Mouse (Mus musculus) skeletal muscle tissue, adult 2 months (tissue): ENCODE measurements around the gene Prm3.

Experiments
- DNase-seq: peaks from one replicate; pipeline ENCODE4 v3.0.0-alpha.2; 2012; ENCODE audit warnings: low read depth, low spot score

Gene Prm3

GRCm38 (mm10) chr16:10790702-10791101 lies at the start of gene Prm3:
Gene Prm3 (minus strand): TSS chr16:10790914.
- no peak for DNase-seq

- DNase-seq: no peak
Measured at GRCm38 (mm10) chr16:10840018-10840417, 49.3 kb upstream of the Prm3 start.

- no peak for DNase-seq
Measured at GRCm38 (mm10) chr16:10838487-10839245, 48.0 kb upstream of the Prm3 start.

GRCm38 (mm10) chr16:10837903-10838302 lies 47.2 kb upstream of the Prm3 start:
- no peak for DNase-seq

GRCm38 (mm10) chr16:10837250-10837649 lies 46.5 kb upstream of the Prm3 start:
- DNase-seq: no peak

GRCm38 (mm10) chr16:10836388-10836787 lies 45.7 kb upstream of the Prm3 start:
- no peak for DNase-seq

- DNase-seq: peak; percentile 69
Measured at GRCm38 (mm10) chr16:10834911-10835587, 44.3 kb upstream of the Prm3 start, which contains the start of gene Rmi2. Gene Rmi2 (plus strand): TSS chr16:10835059.

GRCm38 (mm10) chr16:10834542-10834910 lies 43.8 kb upstream of the Prm3 start:
- no peak for DNase-seq

- no peak for DNase-seq
Measured at GRCm38 (mm10) chr16:10828461-10828805, 37.7 kb upstream of the Prm3 start.

GRCm38 (mm10) chr16:10827766-10828460 lies 37.2 kb upstream of the Prm3 start:
- DNase-seq: no peak

- DNase-seq: no peak
Measured at GRCm38 (mm10) chr16:10827269-10827668, 36.6 kb upstream of the Prm3 start.

- no peak for DNase-seq
Measured at GRCm38 (mm10) chr16:10825840-10826239, 35.1 kb upstream of the Prm3 start.

GRCm38 (mm10) chr16:10824536-10824935 lies 33.8 kb upstream of the Prm3 start:
- DNase-seq: no peak

GRCm38 (mm10) chr16:10821387-10821786 lies 30.7 kb upstream of the Prm3 start:
- DNase-seq: no peak

- no peak for DNase-seq
Measured at GRCm38 (mm10) chr16:10819966-10820365, 29.3 kb upstream of the Prm3 start.

GRCm38 (mm10) chr16:10818579-10819135 lies 27.9 kb upstream of the Prm3 start:
- DNase-seq: no peak

GRCm38 (mm10) chr16:10814864-10815263 lies 24.1 kb upstream of the Prm3 start:
- no peak for DNase-seq

GRCm38 (mm10) chr16:10813726-10814125 lies 23.0 kb upstream of the Prm3 start:
- DNase-seq: no peak

GRCm38 (mm10) chr16:10812865-10813371 lies 22.2 kb upstream of the Prm3 start, which contains the start of gene Gm11172:
Gene Gm11172 (plus strand): TSS chr16:10812915.
- no peak for DNase-seq

- no peak for DNase-seq
Measured at GRCm38 (mm10) chr16:10810376-10810775, 19.7 kb upstream of the Prm3 start.

GRCm38 (mm10) chr16:10805789-10806527 lies 15.2 kb upstream of the Prm3 start, which contains the start of gene Prm1:
Gene Prm1 (minus strand): TSS chr16:10805839.
- DNase-seq: no peak
